8 mouse cellular contexts compared by ENCODE assay signal in the genomic region with DNA sequence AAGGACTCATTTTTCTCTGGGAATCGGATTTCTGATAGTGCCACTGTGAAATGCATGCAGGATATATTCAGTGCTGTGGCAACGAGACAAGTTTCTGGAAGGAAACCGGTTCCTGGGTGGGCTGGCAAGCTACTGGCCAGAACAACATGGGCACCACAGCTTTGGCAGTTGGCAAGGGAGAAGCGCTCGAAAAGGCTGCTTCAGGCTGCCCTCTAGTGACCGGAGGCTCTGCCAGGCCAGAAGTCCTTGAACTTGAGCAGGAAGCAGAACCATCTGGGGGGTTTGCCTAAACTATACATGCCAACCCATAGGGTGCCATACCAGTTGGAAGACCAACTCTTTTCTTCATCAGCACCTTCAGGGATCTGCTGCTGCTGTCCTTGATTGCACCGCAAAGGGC. TPM values are rescaled to one million over a fixed set of nuclear protein-coding genes. Genes with fewer than 3 reads are reported as not detected.
A peak's percentile ranks its signal among the peaks of the same experiment; 100 is the strongest.
DNase-seq lines count a peak whose midpoint lies in the region; ATAC-seq and TF ChIP-seq lines count a peak whose summit lies in the region.

No protein-coding gene starts in this region.

- intact Hi-C loops in left cerebral cortex, postnatal 36 days (cut with DNase I): loop anchor here (5.0 kb wide), 1 partner anchor 149 kb away; no protein-coding TSS in a partner anchor

- no peaks in the 10 kb centered on the region for H3K79me2 ChIP-seq in liver, adult 2 months (ENCODE audit: control insufficient read depth, insufficient read depth, low read length)

- H3K4me3 ChIP-seq in liver, adult 2 months (ENCODE audit: insufficient read depth, low read depth, low read length): no peak overlapping the region
- no peak overlapping the region for H3K4me3 ChIP-seq in liver, embryonic 12.5 days
- H3K4me3 ChIP-seq in embryonic fibroblast, embryonic 13.5 days (ENCODE audit: insufficient read depth, low read length): no peak overlapping the region
- no peak overlapping the region for H3K4me3 ChIP-seq in kidney, adult 2 months (ENCODE audit: insufficient read depth, low read depth, low read length)

- DNase-seq in liver, adult 2 months (ENCODE audit: extremely low read depth, low read depth, low spot score): peak; percentile 39
- DNase-seq in adrenal gland, adult 18-20 months (ENCODE audit: low spot score in 2 of 2): peak; percentile 58 to 70
- DNase-seq in kidney, adult 2 months: peak; percentile 84
- peak; percentile 60 to 70 for DNase-seq in left cerebral cortex, postnatal 36 days (ENCODE audit: low spot score in 2 of 2)
- DNase-seq in right cerebral cortex, postnatal 25 days: peak; percentile 68

- no peaks in the 10 kb centered on the region for H3K36me3 ChIP-seq in liver, adult 2 months (ENCODE audit: control insufficient read depth, insufficient read depth, low read length)
- H3K36me3 ChIP-seq in liver, embryonic 12.5 days: no peaks in the 10 kb centered on the region
- no peaks in the 10 kb centered on the region for H3K36me3 ChIP-seq in kidney, adult 2 months (ENCODE audit: control insufficient read depth, insufficient read depth, low read length)

- H3K9me3 ChIP-seq in liver, embryonic 12.5 days (replicated peaks): no peaks in the 10 kb centered on the region

- no peak overlapping the region for H3K9ac ChIP-seq in liver, adult 2 months (ENCODE audit: low read depth, low read length)
- no peak overlapping the region for H3K9ac ChIP-seq in liver, embryonic 12.5 days

- H3K4me1 ChIP-seq in liver, adult 2 months (ENCODE audit: control insufficient read depth, insufficient read depth, low read length): peaks cover 5% of the 10 kb centered on the region; the same call in 1 of the 2 replicates
- peaks cover 34% of the 10 kb centered on the region for H3K4me1 ChIP-seq in liver, embryonic 12.5 days
- no peaks in the 10 kb centered on the region for H3K4me1 ChIP-seq in embryonic fibroblast, embryonic 13.5 days (ENCODE audit: control insufficient read depth, insufficient read depth, low read length)
- no peaks in the 10 kb centered on the region for H3K4me1 ChIP-seq in kidney, adult 2 months (ENCODE audit: control insufficient read depth, insufficient read depth, low read length)

- H3K27me3 ChIP-seq in liver, adult 2 months (ENCODE audit: control insufficient read depth, insufficient read depth, low read length): no peaks in the 10 kb centered on the region
- H3K27me3 ChIP-seq in liver, embryonic 12.5 days (replicated peaks): peaks cover 3% of the 10 kb centered on the region; the same call in 1 of the 2 replicates
- no peaks in the 10 kb centered on the region for H3K27me3 ChIP-seq in kidney, adult 2 months (replicated peaks; ENCODE audit: control insufficient read depth, insufficient read depth, low read length)

- no peak overlapping the region for H3K4me2 ChIP-seq in liver, embryonic 12.5 days

- no peak for ATAC-seq in liver, embryonic 12.5 days
- ATAC-seq in inflammation-experienced regulatory T-cells, adult 6 months: no peak

- WGBS in liver, adult 2 months: 55% methylated on average over 7 of the region's 7 CpGs
- 49% methylated on average over 7 of the region's 7 CpGs for WGBS in liver, embryonic 12.5 days (ENCODE audit: insufficient replicate concordance)
- 45% methylated on average over 7 of the region's 7 CpGs for WGBS in kidney, adult 2 months

- no peak for TF ChIP-seq POLR2A in liver, adult 2 months (IDR thresholded peaks at IDR 0.05; ENCODE audit: extremely low read depth, insufficient read depth, low read length)
- no peak for TF ChIP-seq POLR2A in embryonic fibroblast, embryonic 13.5 days (IDR thresholded peaks at IDR 0.05; ENCODE audit: low read depth, low read length)
- TF ChIP-seq POLR2A in kidney, adult 2 months (IDR thresholded peaks at IDR 0.05; ENCODE audit: low read depth, low read length): no peak

- peak; percentile 78 for TF ChIP-seq CTCF in liver, adult 2 months (IDR thresholded peaks at IDR 0.05; ENCODE audit: low read depth, low read length)
- TF ChIP-seq CTCF in embryonic fibroblast, embryonic 13.5 days (IDR thresholded peaks at IDR 0.05; ENCODE audit: borderline replicate concordance, insufficient read depth, low read length): peak; percentile 48; the same call in 1 of the 2 replicates
- peak; percentile 70 for TF ChIP-seq CTCF in kidney, adult 2 months (conservative IDR thresholded peaks at IDR 0.05; ENCODE audit: insufficient read depth, insufficient read length, low read depth, low read length)

- H3K27ac ChIP-seq in liver, adult 2 months (replicated peaks; ENCODE audit: insufficient read depth, low read depth, low read length): no peak overlapping the region
- H3K27ac ChIP-seq in liver, embryonic 12.5 days: no peak overlapping the region
- H3K27ac ChIP-seq in embryonic fibroblast, embryonic 13.5 days (ENCODE audit: insufficient read depth, low read length): no peak overlapping the region
- H3K27ac ChIP-seq in kidney, adult 2 months (ENCODE audit: insufficient read depth, low read depth, low read length): no peak overlapping the region

RNA-seq across cellular contexts. Expression of gene Cryzl2, which starts 12.1 kb away (rescaled TPM):
- total RNA-seq in liver, adult 2 months (2014; rRNA removed): 21.4 and 22.7 TPM in 2 replicates
- polyA plus RNA-seq in liver, adult 2 months (2012; rRNA removed): 31.0 and 32.2 TPM in 2 replicates
- polyA plus RNA-seq in liver, embryonic 12.5 days (2016; fragmentation: Nextera tagmentation; extraction: Ambion mirVana): 6.8 and 7.0 TPM in 2 replicates
- 10 to 100 TPM; 38.1 to 65.6 TPM for total RNA-seq in adrenal gland, adult 18-20 months (2021)
- 7.6 and 9.8 TPM in 2 replicates for polyA plus RNA-seq in embryonic fibroblast, embryonic 13.5 days (2011; ENCODE audit: insufficient read length, low read depth, missing spikeins)
- polyA plus RNA-seq in kidney, adult 2 months (2012; rRNA removed): 412 and 442 TPM in 2 replicates
- 1 to 10 TPM; 4.8 TPM for total RNA-seq in left cerebral cortex, postnatal 36 days (2021)
- 1 to 10 TPM in 2 of 3 experiments, under 1 TPM in 1; 0.83 to 7.4 (median 6.1) TPM for polyA plus RNA-seq in inflammation-experienced regulatory T-cells, adult 6 months (2017; shearing (Covaris generic))

RNA-seq across cellular contexts. Expression of gene Rasal2, which starts 33.9 kb away (rescaled TPM):
- total RNA-seq in liver, adult 2 months (2014; rRNA removed): 9.1 and 10.2 TPM in 2 replicates
- polyA plus RNA-seq in liver, adult 2 months (2012; rRNA removed): 0.90 and 1.2 TPM in 2 replicates
- polyA plus RNA-seq in liver, embryonic 12.5 days (2016; fragmentation: Nextera tagmentation; extraction: Ambion mirVana): 3.4 and 3.8 TPM in 2 replicates
- total RNA-seq in adrenal gland, adult 18-20 months (2021): 10 to 100 TPM; 12.9 to 14.8 TPM
- polyA plus RNA-seq in embryonic fibroblast, embryonic 13.5 days (2011; ENCODE audit: insufficient read length, low read depth, missing spikeins): 20.1 and 22.6 TPM in 2 replicates
- 3.4 and 4.0 TPM in 2 replicates for polyA plus RNA-seq in kidney, adult 2 months (2012; rRNA removed)
- total RNA-seq in left cerebral cortex, postnatal 36 days (2021): 10 to 100 TPM; 80.9 to 99.1 TPM
- polyA plus RNA-seq in inflammation-experienced regulatory T-cells, adult 6 months (2017; shearing (Covaris generic)): under 1 TPM; 0.03 to 0.24 (median 0.17) TPM

Comparison
In these comparisons a context has a peak if more than half of its experiments do, and no peak if none do; other contexts are left out.
1. RNA of gene Cryzl2, which starts 12.1 kb away (polyA plus RNA-seq): 412 to 442 TPM in kidney, adult 2 months; 31.0 to 32.2 TPM in liver, adult 2 months, 7.6 to 9.8 TPM in embryonic fibroblast, embryonic 13.5 days, 6.8 to 7.0 TPM in liver, embryonic 12.5 days and 0.83 to 7.4 TPM in inflammation-experienced regulatory T-cells, adult 6 months; every median in the first group is over 10 times any median in the second.
2. Peak in every context shown above with its lines, with median percentiles within 50 percentile points of each other: DNase-seq and CTCF ChIP-seq.